Mouse (Mus musculus) hindlimb bud, embryonic 11.5 days (tissue): ENCODE measurements around the gene Secisbp2l.

ENCODE experiments used
- DNase-seq: peaks from one replicate; pipeline ENCODE4 v3.0.0-alpha.2; 2012; ENCODE audit warnings: low read depth, low spot score; ENCODE audit errors: extremely low spot score

Gene Secisbp2l

DNA sequence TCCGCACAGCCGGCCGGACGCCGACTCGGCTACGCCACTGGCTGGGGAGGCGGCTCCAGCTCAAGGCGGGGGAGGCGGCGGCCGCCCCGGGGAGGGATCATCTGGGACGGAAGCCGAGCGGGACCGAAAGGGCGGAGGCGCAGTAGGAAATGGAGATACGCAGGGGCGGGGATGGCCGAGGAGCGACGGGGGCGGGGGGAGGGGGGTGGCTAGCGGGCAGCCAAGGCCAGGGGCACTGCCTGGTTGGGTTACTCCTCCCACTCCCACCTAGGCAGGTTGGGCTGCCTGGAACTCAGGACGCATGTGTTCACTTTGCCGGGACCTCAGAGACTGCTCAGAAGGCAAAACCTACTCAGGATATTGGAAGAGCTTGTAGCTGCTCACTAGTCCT is at the start of gene Secisbp2l:
Gene Secisbp2l (minus strand): TSS at position 152 of the 391 bp plus-strand sequence.
- no peak for DNase-seq

DNA sequence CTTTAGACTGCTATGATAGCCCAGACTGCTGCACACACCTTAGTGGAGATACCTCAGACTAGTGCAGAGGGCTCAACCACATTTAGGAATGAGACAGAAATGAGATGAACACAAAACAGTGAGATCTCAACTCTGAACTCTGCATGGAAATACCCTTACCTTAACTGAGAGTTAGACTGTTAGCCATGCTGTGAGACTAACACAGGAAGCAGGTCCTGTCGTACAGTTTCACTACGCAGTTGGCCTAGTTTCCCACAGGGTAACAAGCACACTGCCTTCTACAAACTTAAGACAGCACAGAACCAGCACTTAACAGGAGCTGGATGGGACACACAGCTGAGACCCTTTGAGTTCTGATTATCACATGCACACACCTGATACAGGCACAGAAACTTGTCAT is 47.3 kb upstream of the Secisbp2l start:
- DNase-seq, result no peak

DNA sequence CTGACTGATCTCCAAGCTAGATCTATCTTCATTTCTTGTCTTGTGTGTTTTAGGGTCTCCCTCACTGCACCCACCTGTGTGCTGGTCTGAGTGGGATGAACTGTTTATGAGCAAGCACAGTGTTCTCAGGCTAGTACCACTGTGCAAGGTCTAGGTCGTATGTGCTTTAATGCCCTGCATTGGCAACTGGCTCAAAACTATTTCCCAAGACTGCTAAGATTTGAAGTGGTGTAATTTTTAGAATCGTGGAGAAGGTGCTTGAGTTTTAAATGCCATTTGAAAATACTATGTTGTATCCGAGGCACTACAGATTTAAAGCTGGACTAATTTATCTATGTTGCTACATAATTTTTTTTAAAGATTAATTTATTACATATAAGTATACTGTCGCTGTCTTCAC is 45.2 kb upstream of the Secisbp2l start:
- no peak for DNase-seq

GRCm38 (mm10) chr2:125826201-125826600 is 43.5 kb upstream of the Secisbp2l start:
- no peak for DNase-seq

DNA sequence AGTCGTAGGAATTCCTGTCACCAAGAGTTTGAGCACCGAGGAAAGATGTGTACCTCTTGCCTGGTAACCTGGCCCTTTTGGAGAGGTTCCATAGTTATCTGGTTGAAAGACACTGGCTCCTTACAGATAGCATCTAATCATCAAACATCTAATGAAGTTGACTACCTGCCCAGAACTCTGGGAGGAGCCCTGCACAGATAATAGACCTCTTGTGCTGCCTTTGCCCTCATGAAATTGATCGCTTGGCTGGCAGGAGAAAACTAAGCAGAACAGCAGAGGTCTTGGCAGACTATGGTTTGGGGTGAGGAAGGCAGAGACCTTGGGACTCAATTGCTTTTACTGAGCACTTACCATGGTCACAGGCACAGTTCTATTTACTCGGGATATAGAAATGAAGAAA is 37.7 kb upstream of the Secisbp2l start:
- DNase-seq, result no peak

- DNase-seq, result no peak
Observed at GRCm38 (mm10) chr2:125813972-125814595, 31.4 kb upstream of the Secisbp2l start.

GRCm38 (mm10) chr2:125811332-125811731 is 28.7 kb upstream of the Secisbp2l start:
- no peak for DNase-seq

DNA sequence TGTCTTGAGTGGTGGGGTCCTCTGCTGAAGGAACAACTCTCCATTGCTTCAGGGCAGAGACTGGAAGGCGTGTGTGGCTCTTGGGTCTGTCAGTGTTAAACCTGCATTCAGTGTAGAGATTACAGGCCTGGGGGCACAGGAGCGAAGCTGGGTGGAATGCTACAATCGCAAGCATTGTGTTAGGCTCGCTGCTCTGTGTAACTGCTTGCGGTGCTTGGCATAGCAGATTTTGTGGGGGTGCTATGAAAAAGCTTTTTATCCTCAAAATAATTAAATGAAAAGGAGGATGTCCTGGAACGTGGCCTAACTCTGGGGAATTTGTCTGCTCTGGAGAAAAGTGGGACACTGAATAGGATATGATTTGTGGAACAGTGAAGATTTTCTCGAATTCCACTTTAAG is 26.9 kb upstream of the Secisbp2l start:
- no peak for DNase-seq

- DNase-seq, result no peak
Observed at GRCm38 (mm10) chr2:125805826-125806225, 23.2 kb upstream of the Secisbp2l start.

- DNase-seq, result no peak
Observed at GRCm38 (mm10) chr2:125801947-125802346, 19.3 kb upstream of the Secisbp2l start.

DNA sequence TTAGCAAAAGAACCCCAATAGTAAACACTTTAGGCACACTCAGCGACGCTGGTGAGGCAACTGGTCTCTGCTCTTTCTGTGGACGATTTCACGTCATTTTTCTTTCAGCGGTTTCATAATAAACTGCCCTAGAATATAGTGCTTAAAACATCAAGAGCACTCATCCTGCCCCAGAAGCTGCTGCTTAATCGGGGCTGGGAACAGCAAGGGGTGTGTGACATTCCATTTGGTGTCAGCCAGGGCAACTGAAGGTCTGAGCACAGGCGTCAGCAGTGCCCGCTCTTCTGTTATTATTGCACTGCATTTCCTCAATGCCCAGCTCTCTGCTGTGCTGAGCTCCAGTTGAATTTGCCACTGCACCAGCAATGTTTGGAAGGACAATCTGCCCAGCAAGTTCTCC is 18.4 kb upstream of the Secisbp2l start:
- DNase-seq, result no peak

DNA sequence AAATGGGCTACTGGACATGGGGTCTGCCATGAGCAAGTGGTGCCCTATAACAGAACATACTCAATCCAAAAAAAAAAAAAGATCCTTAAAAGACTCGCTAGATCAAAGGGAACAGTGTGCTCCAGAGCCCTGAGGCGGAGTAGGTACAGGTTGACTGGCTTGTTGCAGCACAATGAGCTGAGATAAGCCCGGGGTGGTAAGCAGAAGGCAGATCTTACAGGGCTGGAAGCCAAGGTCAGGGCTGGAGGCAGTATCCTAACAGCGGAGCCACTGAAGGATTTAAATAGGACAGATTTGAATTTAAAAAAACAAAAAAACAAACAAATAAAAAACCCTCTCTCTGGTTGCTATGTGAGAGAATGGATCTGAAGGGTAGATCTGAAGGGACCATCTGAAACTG is 17.8 kb upstream of the Secisbp2l start:
- no peak for DNase-seq

GRCm38 (mm10) chr2:125797872-125798271 is 15.2 kb upstream of the Secisbp2l start:
- DNase-seq, result no peak

GRCm38 (mm10) chr2:125795118-125795517 is 12.4 kb upstream of the Secisbp2l start:
- no peak for DNase-seq

DNA sequence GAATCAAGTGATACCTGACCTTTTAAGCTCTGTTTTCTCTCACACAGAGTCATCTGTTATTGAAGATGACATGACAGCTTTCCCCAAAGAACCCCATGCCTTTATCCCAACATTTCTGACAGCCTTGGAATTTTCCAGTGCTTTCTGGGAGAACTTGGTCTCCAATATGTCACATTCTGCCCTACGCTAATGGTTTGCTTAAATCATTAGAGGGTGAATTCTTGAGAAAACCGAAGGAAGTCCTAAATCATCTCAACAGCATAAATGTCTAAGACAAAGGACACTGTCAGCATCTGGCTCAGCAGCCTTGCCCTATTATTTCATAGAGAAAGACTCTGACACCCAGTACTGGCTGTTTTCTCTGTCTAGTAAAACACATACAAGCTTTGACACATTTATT is 11.5 kb upstream of the Secisbp2l start:
- DNase-seq, result no peak

GRCm38 (mm10) chr2:125792879-125793261 is 10.2 kb upstream of the Secisbp2l start:
- DNase-seq, result no peak

DNA sequence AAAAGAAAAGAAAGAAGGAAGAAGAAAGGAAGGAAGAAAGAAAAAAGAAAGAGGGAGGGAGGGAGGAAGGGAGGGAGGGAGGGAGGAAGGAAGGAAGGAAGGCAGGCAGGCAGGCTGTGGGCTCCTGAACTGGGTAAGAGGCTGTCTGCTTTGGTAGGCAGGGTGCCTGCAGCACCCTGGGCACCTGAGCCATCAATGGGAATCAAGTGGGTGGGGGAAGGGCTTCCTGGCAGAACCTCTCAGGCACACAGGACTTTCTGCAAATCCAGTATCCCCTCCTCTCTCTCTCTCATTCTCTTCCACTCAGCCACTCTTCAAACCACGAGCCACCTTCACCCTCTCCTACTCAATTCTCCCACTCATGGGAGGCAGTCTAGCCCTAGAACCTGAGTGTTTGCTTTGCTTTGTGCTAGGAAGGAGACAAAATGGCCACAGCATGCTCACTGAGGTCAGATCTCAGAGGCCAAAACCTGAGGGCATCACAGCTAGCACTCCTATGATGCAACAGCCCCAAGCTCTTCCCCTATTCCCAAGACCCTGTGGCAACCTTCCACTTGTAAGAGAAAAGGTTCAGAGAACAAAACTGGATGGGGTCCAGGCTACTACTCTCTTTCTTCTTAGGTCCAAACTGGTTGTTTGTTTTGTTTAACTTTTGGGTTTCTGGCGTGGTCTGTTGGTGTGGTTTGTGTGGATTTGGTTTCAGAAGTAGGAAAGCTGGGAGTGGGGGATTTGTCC is 9.6 kb upstream of the Secisbp2l start:
- DNase-seq, result no peak

DNA sequence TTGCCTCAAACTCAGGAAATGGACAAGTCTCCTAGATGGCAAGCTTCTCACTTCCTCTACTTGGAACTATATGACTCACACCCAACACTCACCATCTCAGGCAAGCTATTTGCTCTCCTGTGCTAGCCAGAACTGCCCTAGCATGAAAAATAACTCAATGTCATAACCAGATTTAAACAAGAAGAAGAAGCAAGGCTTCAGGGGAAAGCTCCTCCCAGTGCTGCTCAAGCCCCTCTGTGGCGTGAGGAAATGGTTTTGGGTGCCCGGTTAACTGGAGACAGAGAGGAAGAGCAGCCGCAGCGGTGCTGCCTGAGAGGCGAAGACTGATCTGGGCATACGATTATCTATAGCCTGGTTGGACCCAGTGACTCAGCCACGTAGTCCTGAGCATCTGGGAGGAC is 8.8 kb upstream of the Secisbp2l start:
- no peak for DNase-seq

DNA sequence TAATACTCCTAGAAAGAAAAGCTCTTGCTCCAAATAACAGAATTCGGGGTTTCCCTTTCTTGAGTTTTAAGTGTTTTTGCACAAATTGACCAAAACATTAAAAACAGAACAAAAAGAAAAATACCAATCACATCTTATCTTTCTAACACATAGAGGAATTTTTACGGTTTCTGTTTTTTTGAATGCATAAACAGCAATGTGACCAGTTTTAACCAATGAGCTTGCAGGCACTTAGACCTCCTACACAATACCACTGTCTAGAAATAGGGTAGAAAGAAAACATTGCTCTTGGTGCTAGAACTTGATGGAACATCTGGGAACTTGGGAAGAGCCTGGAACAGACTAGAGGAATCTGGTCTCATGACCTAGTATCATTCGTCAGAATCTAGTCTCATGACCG is 7.6 kb upstream of the Secisbp2l start:
- no peak for DNase-seq

DNA sequence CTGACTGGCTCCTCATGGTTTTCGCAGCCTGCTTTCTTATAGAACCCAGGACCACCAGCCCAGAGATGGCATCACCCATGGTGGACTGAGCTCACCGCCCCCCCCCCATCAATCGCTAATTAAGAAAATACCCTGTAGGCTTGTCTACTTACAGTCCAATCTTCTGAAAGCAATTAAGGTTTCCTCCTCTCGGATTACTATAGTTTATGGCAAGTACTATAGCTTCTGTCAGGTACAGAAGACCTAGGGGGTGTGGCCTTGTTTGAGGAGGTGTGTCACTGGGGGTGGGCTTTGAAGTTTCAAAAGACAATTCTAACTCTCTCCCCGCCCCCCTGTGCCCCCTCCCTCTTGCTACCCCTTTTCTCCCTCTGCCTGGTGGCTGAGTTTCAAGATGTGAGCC is 6.6 kb upstream of the Secisbp2l start:
- no peak for DNase-seq

DNA sequence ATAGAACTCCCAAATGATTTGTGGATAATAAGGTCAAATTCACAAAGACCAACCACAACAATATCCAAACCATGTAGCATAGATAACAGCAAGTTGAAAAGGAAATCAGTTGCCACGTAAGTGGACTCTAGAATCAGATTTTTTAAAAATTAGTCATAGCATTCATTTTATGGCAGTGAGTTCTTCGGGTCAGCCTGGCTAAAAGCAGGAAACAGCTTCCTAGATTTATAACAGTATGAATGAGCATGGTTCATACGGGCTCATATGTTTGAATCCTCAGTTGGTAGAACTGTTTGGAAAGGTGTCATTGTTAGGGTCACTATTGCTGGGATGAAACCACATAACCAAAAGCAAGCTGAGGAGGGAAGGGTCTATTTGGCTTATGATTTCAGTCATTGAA is 6.1 kb upstream of the Secisbp2l start:
- no peak for DNase-seq

GRCm38 (mm10) chr2:125788351-125788750 is 5.7 kb upstream of the Secisbp2l start:
- DNase-seq, result no peak

- no peak for DNase-seq
Observed at GRCm38 (mm10) chr2:125785021-125785420, 2.4 kb upstream of the Secisbp2l start.
